Mouse (Mus musculus) forebrain, embryonic 11.5 days (tissue): ENCODE measurements around the gene Rbms2. TPM values are rescaled to one million over a fixed set of nuclear protein-coding genes. Genes with fewer than 3 reads are reported as not detected.
A peak's percentile ranks its signal among the peaks of the same experiment; 100 is the strongest.

ENCODE experiments used
- ATAC-seq: fragments of 200-750 bp; cut with Nextera tagmentation; replicated peaks from 2 replicates; pipeline ENCODE4 v1.8.0; 2017; ENCODE audit warnings: moderate TSS enrichment; ENCODE audit not compliant: low FRiP score
- DNase-seq: peaks from one replicate; pipeline ENCODE4 v3.0.0-alpha.2; 2017; ENCODE audit warnings: low spot score
- H3K27ac ChIP-seq: fragments of 300-500 bp; sonication (generic); 2 replicates; pipeline ENCODE4 v1.5.1; 2014; ENCODE audit warnings: low read depth, low read length
- H3K27me3 ChIP-seq: fragments of 300-500 bp; sonication (generic); 2 replicates; pipeline ENCODE4 v1.6.1; 2014; ENCODE audit warnings: mild to moderate bottlenecking, low read length, mixed read lengths; ENCODE audit not compliant: control insufficient read depth, insufficient read depth
- H3K36me3 ChIP-seq: fragments of 300-500 bp; sonication (generic); 2 replicates; pipeline ENCODE4 v1.6.1; 2014; ENCODE audit warnings: mild to moderate bottlenecking, low read length, moderate library complexity, mixed read lengths; ENCODE audit not compliant: control insufficient read depth, insufficient read depth
- H3K4me1 ChIP-seq: fragments of 300-500 bp; sonication (generic); replicated peaks from 2 replicates; pipeline ENCODE4 v1.6.1; 2014; ENCODE audit warnings: low read length, mixed read lengths; ENCODE audit not compliant: control insufficient read depth, insufficient read depth
- H3K4me2 ChIP-seq: fragments of 300-500 bp; sonication (generic); 2 replicates; pipeline ENCODE4 v1.6.1; 2014; ENCODE audit warnings: low read depth, mild to moderate bottlenecking, low read length, moderate library complexity, mixed read lengths; ENCODE audit not compliant: severe bottlenecking
- H3K4me3 ChIP-seq: fragments of 300-500 bp; sonication (generic); 2 replicates; pipeline ENCODE4 v1.5.1; 2014; ENCODE audit warnings: low read depth, low read length
- H3K9ac ChIP-seq: fragments of 300-500 bp; sonication (generic); 2 replicates; pipeline ENCODE4 v1.6.1; 2014; ENCODE audit warnings: low read length
- H3K9me3 ChIP-seq: fragments of 300-500 bp; sonication (generic); 2 replicates; pipeline ENCODE4 v1.6.1; 2016; ENCODE audit warnings: low read length, mixed read lengths; ENCODE audit not compliant: control insufficient read depth
- WGBS: fragments of 180-500 bp; shearing (Covaris S2); extraction: QIAGEN DNeasy Blood & Tissue Kit; methylation state at CpG from one replicate; pipeline ENCODE4 v1.1.7; 2014; 5-methylcytosine and 5-hydroxymethylcytosine counted together
- polyA plus RNA-seq: library from polyadenylated mRNA; unstranded; fragments of >200 nt; fragmentation: Nextera tagmentation; extraction: Ambion mirVana; gene quantifications from 2 replicates; pipeline ENCODE4 v1.2.1, GENCODE M21; 2014

Gene Rbms2
- polyA plus RNA-seq, 1 experiment from 2014 or later, result 22.3 TPM

- H3K4me3 ChIP-seq, result no peak overlapping the region
- DNase-seq (no peak), ATAC-seq (no peak)
- 74% methylated on average over 12 of the region's 12 CpGs for WGBS
- H3K27ac ChIP-seq, result no peak overlapping the region
- H3K4me1 ChIP-seq, result no peaks in the 10 kb centered on the region
- no peak overlapping the region for H3K9ac ChIP-seq
- no peaks in the 10 kb centered on the region for H3K27me3 ChIP-seq
- no peak overlapping the region for H3K4me2 ChIP-seq
- H3K9me3 ChIP-seq, result no peaks in the 10 kb centered on the region
- H3K36me3 ChIP-seq, result no peaks in the 10 kb centered on the region
Observed at GRCm38 (mm10) chr10:128140236-128140952, 39.7 kb downstream of the Rbms2 start.

GRCm38 (mm10) chr10:128135374-128135773 lies 44.7 kb downstream of the Rbms2 start:
- H3K27me3 ChIP-seq, result no peaks in the 10 kb centered on the region
- WGBS, result 90% methylated on average over 6 of the region's 6 CpGs
- DNase-seq (no peak), ATAC-seq (no peak)
- H3K9ac ChIP-seq, result no peak overlapping the region
- no peaks in the 10 kb centered on the region for H3K36me3 ChIP-seq
- no peak overlapping the region for H3K4me3 ChIP-seq
- H3K4me1 ChIP-seq, result no peaks in the 10 kb centered on the region
- no peak overlapping the region for H3K27ac ChIP-seq
- no peaks in the 10 kb centered on the region for H3K9me3 ChIP-seq
- H3K4me2 ChIP-seq, result no peak overlapping the region

GRCm38 (mm10) chr10:128133650-128134332 lies 46.3 kb downstream of the Rbms2 start:
- H3K9me3 ChIP-seq, result no peaks in the 10 kb centered on the region
- no peak overlapping the region for H3K4me3 ChIP-seq
- DNase-seq (no peak), ATAC-seq (no peak)
- H3K4me2 ChIP-seq, result no peak overlapping the region
- H3K27me3 ChIP-seq, result no peaks in the 10 kb centered on the region
- WGBS, result 49% methylated on average over 13 of the region's 13 CpGs
- 0 out of 2 replicates have a peak overlapping the region, but pooled peaks have one; percentile 17 for H3K9ac ChIP-seq
- H3K27ac ChIP-seq, result no peak overlapping the region
- H3K36me3 ChIP-seq, result no peaks in the 10 kb centered on the region
- H3K4me1 ChIP-seq, result no peaks in the 10 kb centered on the region

- H3K4me3 ChIP-seq, result no peak overlapping the region
- no peak overlapping the region for H3K9ac ChIP-seq
- H3K36me3 ChIP-seq, result no peaks in the 10 kb centered on the region
- H3K4me2 ChIP-seq, result no peak overlapping the region
- H3K9me3 ChIP-seq, result no peaks in the 10 kb centered on the region
- H3K27ac ChIP-seq, result no peak overlapping the region
- ATAC-seq (no peak), DNase-seq (no peak)
- no peaks in the 10 kb centered on the region for H3K4me1 ChIP-seq
- H3K27me3 ChIP-seq, result no peaks in the 10 kb centered on the region
Observed at GRCm38 (mm10) chr10:128131812-128132211, 48.3 kb downstream of the Rbms2 start.

- 87% methylated on average over 3 of the region's 3 CpGs for WGBS
- Histone ChIP-seq H3K27ac (no peak overlapping the region), H3K9me3 (no peaks in the 10 kb centered on the region), H3K4me2 (no peak overlapping the region), H3K27me3 (no peaks in the 10 kb centered on the region), H3K4me3 (no peak overlapping the region), H3K4me1 (no peaks in the 10 kb centered on the region), H3K9ac (no peak overlapping the region), H3K36me3 (no peaks in the 10 kb centered on the region)
- ATAC-seq, result no peak
- no peak for DNase-seq
Observed at GRCm38 (mm10) chr10:128131297-128131696, 48.8 kb downstream of the Rbms2 start.

- H3K9ac ChIP-seq, result no peak overlapping the region
- 90% methylated on average over 8 of the region's 8 CpGs for WGBS
- ATAC-seq (no peak), DNase-seq (no peak)
- H3K4me2 ChIP-seq, result no peak overlapping the region
- peaks cover 8% of the 10 kb centered on the region; the same call in 1 of the 2 replicates for H3K36me3 ChIP-seq
- H3K27me3 ChIP-seq, result no peaks in the 10 kb centered on the region
- no peak overlapping the region for H3K27ac ChIP-seq
- H3K4me3 ChIP-seq, result no peak overlapping the region
- H3K4me1 ChIP-seq, result no peaks in the 10 kb centered on the region
- no peaks in the 10 kb centered on the region for H3K9me3 ChIP-seq
Observed at GRCm38 (mm10) chr10:128128143-128128542, 52.0 kb downstream of the Rbms2 start.

GRCm38 (mm10) chr10:128127497-128127896 lies 52.6 kb downstream of the Rbms2 start:
- Histone ChIP-seq H3K27ac (no peak overlapping the region), H3K36me3 (peaks cover 10% of the 10 kb centered on the region; the same call in 1 of the 2 replicates), H3K27me3 (no peaks in the 10 kb centered on the region), H3K9ac (no peak overlapping the region), H3K4me1 (no peaks in the 10 kb centered on the region), H3K9me3 (no peaks in the 10 kb centered on the region), H3K4me2 (no peak overlapping the region), H3K4me3 (no peak overlapping the region)
- DNase-seq (no peak), ATAC-seq (no peak)
- WGBS, result 84% methylated on average over 5 of the region's 5 CpGs

GRCm38 (mm10) chr10:128125951-128126350 lies 54.1 kb downstream of the Rbms2 start:
- Histone ChIP-seq H3K9me3 (no peaks in the 10 kb centered on the region), H3K27ac (no peak overlapping the region), H3K4me1 (no peaks in the 10 kb centered on the region), H3K4me2 (no peak overlapping the region), H3K4me3 (no peak overlapping the region), H3K27me3 (no peaks in the 10 kb centered on the region), H3K9ac (no peak overlapping the region), H3K36me3 (peaks cover 19% of the 10 kb centered on the region)
- 93% methylated on average over 14 of the region's 14 CpGs for WGBS
- DNase-seq (no peak), ATAC-seq (no peak)

- Histone ChIP-seq H3K9me3 (no peaks in the 10 kb centered on the region), H3K4me3 (no peak overlapping the region), H3K4me2 (no peak overlapping the region), H3K27me3 (no peaks in the 10 kb centered on the region), H3K9ac (no peak overlapping the region), H3K36me3 (peaks cover 24% of the 10 kb centered on the region), H3K4me1 (no peaks in the 10 kb centered on the region), H3K27ac (no peak overlapping the region)
- DNase-seq, result no peak
- ATAC-seq, result no peak
- WGBS, result 95% methylated on average over 9 of the region's 9 CpGs
Observed at GRCm38 (mm10) chr10:128124831-128125230, 55.3 kb downstream of the Rbms2 start.
